ENCODE assay signal across 36 mouse cellular contexts in the genomic region with DNA sequence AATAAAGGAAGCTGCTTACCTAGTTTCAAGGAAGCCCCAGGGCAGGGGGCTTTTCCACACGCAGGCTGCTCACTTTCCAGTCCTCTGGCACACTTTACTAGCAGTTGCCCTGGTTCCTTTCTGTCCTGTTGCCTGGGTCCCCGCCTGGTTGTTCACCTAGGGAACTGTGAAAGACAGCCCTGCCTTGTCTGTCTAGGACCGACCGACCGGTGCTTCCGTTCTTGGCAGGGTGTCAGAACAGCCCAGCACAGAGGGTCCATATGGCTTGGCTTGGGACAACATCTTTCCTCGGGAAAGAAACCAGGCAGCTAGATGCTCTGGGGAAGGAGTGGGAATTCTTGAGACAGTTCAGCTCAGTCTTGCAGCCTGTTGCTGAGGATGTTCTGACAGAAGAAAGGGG. TPM values are rescaled to one million over a fixed set of nuclear protein-coding genes. Genes with fewer than 3 reads are reported as not detected.
DNase-seq lines count a peak whose midpoint lies in the region; ATAC-seq and TF ChIP-seq lines count a peak whose summit lies in the region.
"Had no signal": no experiment of that assay in that cellular context is flagged by ENCODE, and none has a peak within 500 bp of the region (broad histone marks: within the 10 kb centered on the region; RNA-seq: fewer than 3 reads in every experiment).

No protein-coding gene starts in this region.

- H3K4me3 ChIP-seq in forebrain, postnatal 0 days (ENCODE audit: low read depth, low read length): no peak overlapping the region
- H3K4me3 ChIP-seq in forebrain, embryonic 15.5 days: no peak overlapping the region
- no peak overlapping the region for H3K4me3 ChIP-seq in lung, embryonic 14.5 days (ENCODE audit: low read depth, low read length)
- H3K4me3 ChIP-seq: embryonic facial prominence, embryonic 12.5 days; forebrain, embryonic 12.5 days; gastrocnemius, adult 2 months; limb, embryonic 10.5 days; limb, embryonic 15.5 days; liver, embryonic 13.5 days; stomach, embryonic 15.5 days had no signal

- peak; percentile 45 to 57 for DNase-seq in cerebellum, postnatal 14 days
- DNase-seq in cerebellum, adult 9-10 months: no peak
- DNase-seq in forebrain, postnatal 0 days: no peak
- DNase-seq in lung, embryonic 14.5 days: peak; percentile 28
- DNase-seq in lung, postnatal 25 days (ENCODE audit: low spot score): no peak
- DNase-seq in right cerebral cortex, postnatal 10 days (ENCODE audit: low spot score in 2 of 2): peak; percentile 40 to 42
- no peak for DNase-seq in right cerebral cortex, adult 18-20 months
- DNase-seq: adrenal gland, adult 8-10 months; cerebellum, adult 11-12 months; cerebellum, postnatal 36 days; gastrocnemius, adult 2 months; gastrocnemius, postnatal 36 days; heart, adult 18-20 months; heart, postnatal 36 days; kidney, adult 8-10 months; liver, embryonic 13.5 days; lung, adult 18-20 months; lung, postnatal 10 days; thymus, adult 18-20 months; thymus, postnatal 36 days had no signal

- H3K9me3 ChIP-seq in forebrain, postnatal 0 days (ENCODE audit: low read length): no peaks in the 10 kb centered on the region
- H3K9me3 ChIP-seq in forebrain, embryonic 15.5 days: no peaks in the 10 kb centered on the region
- no peaks in the 10 kb centered on the region for H3K9me3 ChIP-seq in lung, embryonic 14.5 days (ENCODE audit: low read depth, low read length)
- H3K9me3 ChIP-seq: embryonic facial prominence, embryonic 12.5 days; forebrain, embryonic 12.5 days; limb, embryonic 10.5 days; limb, embryonic 15.5 days; liver, embryonic 13.5 days; stomach, embryonic 15.5 days had no signal

- H3K9ac ChIP-seq in forebrain, postnatal 0 days: no peak overlapping the region
- no peak overlapping the region for H3K9ac ChIP-seq in forebrain, embryonic 15.5 days (replicated peaks)
- H3K9ac ChIP-seq in lung, embryonic 14.5 days: no peak overlapping the region
- H3K9ac ChIP-seq: embryonic facial prominence, embryonic 12.5 days; forebrain, embryonic 12.5 days; limb, embryonic 15.5 days; liver, embryonic 13.5 days; stomach, embryonic 15.5 days had no signal

- H3K4me2 ChIP-seq in forebrain, postnatal 0 days (ENCODE audit: low read depth): no peak overlapping the region
- H3K4me2 ChIP-seq in forebrain, embryonic 15.5 days (replicated peaks): no peak overlapping the region
- no peak overlapping the region for H3K4me2 ChIP-seq in lung, embryonic 14.5 days
- H3K4me2 ChIP-seq: embryonic facial prominence, embryonic 12.5 days; forebrain, embryonic 12.5 days; heart, embryonic 11.5 days; limb, embryonic 15.5 days; liver, embryonic 13.5 days; stomach, embryonic 15.5 days had no signal

- H3K4me1 ChIP-seq in forebrain, postnatal 0 days (ENCODE audit: insufficient read depth): no peaks in the 10 kb centered on the region
- H3K4me1 ChIP-seq in forebrain, embryonic 15.5 days: peaks cover 26% of the 10 kb centered on the region
- H3K4me1 ChIP-seq in lung, embryonic 14.5 days (ENCODE audit: insufficient read depth): peaks cover 8% of the 10 kb centered on the region; the same call in 1 of the 2 replicates

- no peaks in the 10 kb centered on the region for H3K36me3 ChIP-seq in forebrain, postnatal 0 days (ENCODE audit: insufficient read depth)
- H3K36me3 ChIP-seq in forebrain, embryonic 15.5 days: no peaks in the 10 kb centered on the region
- no peaks in the 10 kb centered on the region for H3K36me3 ChIP-seq in lung, embryonic 14.5 days (ENCODE audit: insufficient read depth)
- H3K36me3 ChIP-seq: embryonic facial prominence, embryonic 12.5 days; forebrain, embryonic 12.5 days; G1E; limb, embryonic 10.5 days; limb, embryonic 15.5 days; liver, embryonic 13.5 days; stomach, embryonic 15.5 days had no signal

- WGBS in forebrain, postnatal 0 days: 17% methylated on average over 7 of the region's 7 CpGs
- WGBS in forebrain, embryonic 15.5 days: 25% methylated on average over 7 of the region's 7 CpGs
- 28% methylated on average over 7 of the region's 7 CpGs for WGBS in lung, embryonic 14.5 days

- peaks cover 16% of the 10 kb centered on the region; the same call in 1 of the 2 replicates for H3K27me3 ChIP-seq in forebrain, postnatal 0 days (ENCODE audit: insufficient read depth, low read length)
- peaks cover 34% of the 10 kb centered on the region for H3K27me3 ChIP-seq in forebrain, embryonic 15.5 days
- H3K27me3 ChIP-seq in lung, embryonic 14.5 days (ENCODE audit: insufficient read depth, low read length): peaks cover 54% of the 10 kb centered on the region

- H3K27ac ChIP-seq in forebrain, postnatal 0 days (ENCODE audit: low read depth, low read length): no peak overlapping the region
- no peak overlapping the region for H3K27ac ChIP-seq in forebrain, embryonic 15.5 days (replicated peaks)
- H3K27ac ChIP-seq in lung, embryonic 14.5 days (ENCODE audit: low read depth): no peak overlapping the region
- H3K27ac ChIP-seq: embryonic facial prominence, embryonic 12.5 days; forebrain, embryonic 12.5 days; gastrocnemius, adult 2 months; kidney, postnatal 0 days; limb, embryonic 10.5 days; limb, embryonic 15.5 days; liver, embryonic 13.5 days; stomach, embryonic 15.5 days had no signal

- no peak for TF ChIP-seq CTCF in forebrain, postnatal 0 days (IDR thresholded peaks at IDR 0.05; ENCODE audit: low read depth)
- no peak for TF ChIP-seq CTCF in lung, embryonic 14.5 days (IDR thresholded peaks at IDR 0.05; ENCODE audit: low read depth)

- ATAC-seq in forebrain, postnatal 0 days: peak; percentile 12; the same call in 1 of the 2 replicates
- no peak; the same call in 1 of the 2 replicates for ATAC-seq in forebrain, embryonic 15.5 days (replicated peaks)
- ATAC-seq in lung, embryonic 14.5 days (ENCODE audit: insufficient read depth): no peak
- ATAC-seq: intestine, embryonic 16.5 days had no signal

RNA-seq across cellular contexts. Expression of gene Nrip3, which starts 1.5 kb away (rescaled TPM):
- total RNA-seq in forebrain, postnatal 0 days (2014; rRNA removed): 23.6 and 43.4 TPM in 2 replicates
- polyA plus RNA-seq in forebrain, postnatal 0 days (2015; fragmentation: Nextera tagmentation; extraction: Ambion mirVana): 14.8 and 21.9 TPM in 2 replicates
- polyA plus RNA-seq in forebrain, embryonic 15.5 days (2015; fragmentation: Nextera tagmentation; extraction: Ambion mirVana): 6.1 and 6.4 TPM in 2 replicates
- 0.32 and 0.72 TPM in 2 replicates for polyA plus RNA-seq in lung, embryonic 14.5 days (2014; fragmentation: Nextera tagmentation; extraction: Ambion mirVana)
- total RNA-seq: gastrocnemius, adult 2 months; gastrocnemius, postnatal 36 days had no signal
- polyA plus RNA-seq: G1E had no signal

RNA-seq across cellular contexts. Expression of gene Tmem9b, which starts 30.6 kb away (rescaled TPM):
- total RNA-seq in forebrain, postnatal 0 days (2014; rRNA removed): 109 and 139 TPM in 2 replicates
- polyA plus RNA-seq in forebrain, postnatal 0 days (2015; fragmentation: Nextera tagmentation; extraction: Ambion mirVana): 157 and 178 TPM in 2 replicates
- polyA plus RNA-seq in forebrain, embryonic 15.5 days (2015; fragmentation: Nextera tagmentation; extraction: Ambion mirVana): 91.7 and 95.2 TPM in 2 replicates
- polyA plus RNA-seq in lung, embryonic 14.5 days (2014; fragmentation: Nextera tagmentation; extraction: Ambion mirVana): 50.4 and 53.0 TPM in 2 replicates

RNA-seq across cellular contexts. Expression of gene Ascl3, which starts 51.8 kb away (rescaled TPM):
- not detected in 2 replicates for total RNA-seq in forebrain, postnatal 0 days (2014; rRNA removed)
- 0.29 TPM in 1 of 2 replicates, not detected in the other for polyA plus RNA-seq in forebrain, postnatal 0 days (2015; fragmentation: Nextera tagmentation; extraction: Ambion mirVana)
- not detected in 2 replicates for polyA plus RNA-seq in forebrain, embryonic 15.5 days (2015; fragmentation: Nextera tagmentation; extraction: Ambion mirVana)
- 0.38 TPM in 1 of 2 replicates, not detected in the other for polyA plus RNA-seq in lung, embryonic 14.5 days (2014; fragmentation: Nextera tagmentation; extraction: Ambion mirVana)
- total RNA-seq: adrenal gland, postnatal 4 days; G1E; gastrocnemius, adult 2 months; gastrocnemius, postnatal 36 days; heart, adult 18-20 months; heart, postnatal 36 days; layer of hippocampus, adult 8-10 months; layer of hippocampus, postnatal 25 days; left cerebral cortex, adult 8-10 months had no signal
- polyA plus RNA-seq: embryonic facial prominence, embryonic 12.5 days; forebrain, embryonic 12.5 days; G1E; heart, embryonic 11.5 days; heart, embryonic 16.5 days; limb, embryonic 15.5 days; liver, embryonic 13.5 days had no signal

RNA-seq across cellular contexts. Expression of gene BC051019, which starts 59.6 kb away (rescaled TPM):
- total RNA-seq in forebrain, postnatal 0 days (2014; rRNA removed): 0.33 and 0.46 TPM in 2 replicates
- polyA plus RNA-seq in forebrain, postnatal 0 days (2015; fragmentation: Nextera tagmentation; extraction: Ambion mirVana): 1.1 and 1.4 TPM in 2 replicates
- 0.22 and 0.88 TPM in 2 replicates for polyA plus RNA-seq in forebrain, embryonic 15.5 days (2015; fragmentation: Nextera tagmentation; extraction: Ambion mirVana)
- 0.38 TPM in 1 of 2 replicates, not detected in the other for polyA plus RNA-seq in lung, embryonic 14.5 days (2014; fragmentation: Nextera tagmentation; extraction: Ambion mirVana)
- total RNA-seq: adrenal gland, postnatal 4 days; G1E; gastrocnemius, adult 2 months; gastrocnemius, postnatal 36 days; heart, postnatal 36 days; layer of hippocampus, postnatal 25 days; left cerebral cortex, adult 8-10 months had no signal
- polyA plus RNA-seq: forebrain, embryonic 12.5 days; G1E; heart, embryonic 11.5 days; intestine, embryonic 16.5 days; kidney, postnatal 0 days; limb, embryonic 10.5 days; limb, embryonic 15.5 days; neural tube, embryonic 14.5 days had no signal

Comparison
In these comparisons a context has a peak if more than half of its experiments do, and no peak if none do; other contexts are left out.
1. DNase-seq: peak in cerebellum, postnatal 14 days (2 of 2), lung, embryonic 14.5 days (single experiment) and right cerebral cortex, postnatal 10 days (2 of 2); none in cerebellum, adult 9-10 months (single experiment), forebrain, postnatal 0 days (single experiment), lung, postnatal 25 days (single experiment) and right cerebral cortex, adult 18-20 months (single experiment).